Mouse (Mus musculus) layer of hippocampus, postnatal 14 days (tissue): ENCODE measurements around the gene Bag5. TPM values are rescaled to one million over a fixed set of nuclear protein-coding genes. Genes with fewer than 3 reads are reported as not detected.
"Not testable (repeated sequence)": the region's sequence is repeated elsewhere in the genome, so short reads cannot be mapped to it uniquely, and the experiment has no call there.

ENCODE experiments used
- DNase-seq, 2 experiments: peaks; one replicate each; pipeline ENCODE4 v3.0.0; 2021 to 2022; ENCODE audit warnings: low spot score in 2 of 2, mixed read lengths in 1 of 2
- total RNA-seq, 2 experiments: library from RNA; stranded (reverse); gene quantifications; 2 replicates each; pipeline ENCODE4 v1.2.3; 2021

Bag5 gene
- total RNA-seq, 2 experiments from 2014 or later = 42.0 to 44.4 TPM

- no peak for DNase-seq
Measured at GRCm38 (mm10) chr12:111737370-111737769, 24.3 kb upstream of the Bag5 start.

- DNase-seq = not testable (repeated sequence)
Measured at GRCm38 (mm10) chr12:111736676-111737075, 23.6 kb upstream of the Bag5 start.

GRCm38 (mm10) chr12:111734912-111735311 is 21.9 kb upstream of the Bag5 start:
- no peak for DNase-seq

- no peak for DNase-seq
Measured at GRCm38 (mm10) chr12:111732921-111733320, 19.9 kb upstream of the Bag5 start.

- DNase-seq = peak; percentile 84 to 87
Measured at GRCm38 (mm10) chr12:111731822-111732807, 19.1 kb upstream of the Bag5 start.

GRCm38 (mm10) chr12:111727956-111728355 is 14.9 kb upstream of the Bag5 start:
- no peak for DNase-seq

- DNase-seq = peak in 1 of 2 experiments; percentile 53
Measured at GRCm38 (mm10) chr12:111726122-111726463, 13.0 kb upstream of the Bag5 start.

GRCm38 (mm10) chr12:111725338-111726121 is 12.5 kb upstream of the Bag5 start:
- peak; percentile 61 to 70 for DNase-seq

- peak in 1 of 2 experiments; percentile 21 for DNase-seq
Measured at GRCm38 (mm10) chr12:111724638-111725337, 11.7 kb upstream of the Bag5 start.

GRCm38 (mm10) chr12:111722654-111723053 is 9.6 kb upstream of the Bag5 start:
- peak; percentile 37 to 54 for DNase-seq

GRCm38 (mm10) chr12:111720222-111720621 is 7.2 kb upstream of the Bag5 start:
- no peak for DNase-seq

- DNase-seq = no peak
Measured at GRCm38 (mm10) chr12:111718656-111719055, 5.6 kb upstream of the Bag5 start.

- no peak for DNase-seq
Measured at GRCm38 (mm10) chr12:111716505-111716904, 3.4 kb upstream of the Bag5 start.

- DNase-seq = not testable (repeated sequence)
Measured at GRCm38 (mm10) chr12:111713880-111714279, 823 bp upstream of the Bag5 start.

GRCm38 (mm10) chr12:111712476-111712875 is 581 bp downstream of the Bag5 start:
- no peak for DNase-seq

- no peak for DNase-seq
Measured at GRCm38 (mm10) chr12:111710091-111710490, 3.0 kb downstream of the Bag5 start.

GRCm38 (mm10) chr12:111708181-111708580 is 4.9 kb downstream of the Bag5 start:
- no peak for DNase-seq

- no peak for DNase-seq
Measured at GRCm38 (mm10) chr12:111705186-111705973, 7.7 kb downstream of the Bag5 start.

- DNase-seq = no peak
Measured at GRCm38 (mm10) chr12:111704609-111705008, 8.4 kb downstream of the Bag5 start.

GRCm38 (mm10) chr12:111703301-111703700 is 9.8 kb downstream of the Bag5 start:
- DNase-seq = no peak
